Mouse (Mus musculus) telencephalon, adult 2 months (tissue): ENCODE data around the gene Fxyd7.

Source experiments
- DNase-seq: peaks from one replicate; pipeline ENCODE4 v3.0.0-alpha.2; 2011; ENCODE audit warnings: low read depth, low spot score

Gene Fxyd7

DNA sequence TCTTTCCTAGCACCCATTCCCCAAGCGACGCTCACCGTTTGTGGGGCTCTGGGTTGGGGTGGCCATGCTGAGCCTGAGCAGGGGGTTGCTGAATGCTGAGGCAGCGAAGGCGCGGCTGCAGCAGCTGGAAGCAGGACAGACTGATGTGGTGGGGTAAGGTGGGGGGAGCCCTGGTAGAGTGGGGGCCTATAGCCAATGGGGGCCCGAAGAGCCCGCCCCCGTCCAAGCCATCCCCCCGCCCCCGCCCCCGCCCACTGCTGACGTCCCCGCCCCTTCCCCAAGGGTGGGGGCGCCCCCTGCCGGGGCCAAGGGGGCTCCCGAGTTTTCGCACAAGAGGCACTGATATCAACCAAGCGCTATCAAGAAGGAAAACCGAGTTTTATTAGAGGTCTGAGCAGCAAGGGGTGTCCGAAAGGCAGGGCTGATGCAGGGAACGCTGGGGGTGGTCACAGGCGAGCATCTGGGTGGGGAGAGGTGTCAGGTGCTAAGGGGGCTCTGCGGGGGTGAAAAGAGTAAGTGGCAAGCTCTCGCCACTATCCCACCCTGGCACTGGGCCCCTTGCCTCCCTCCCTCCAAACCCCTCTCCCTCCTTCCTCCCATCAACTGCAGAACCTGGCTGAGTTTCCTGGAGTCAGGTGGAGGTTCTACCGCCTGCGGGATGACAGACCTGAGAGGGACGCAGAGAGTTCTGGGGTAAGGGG, at the start of gene Fxyd7:
Gene Fxyd7 (minus strand): TSS at position 147 of the 701 bp plus-strand sequence.
- peak; percentile 11 for DNase-seq

DNA sequence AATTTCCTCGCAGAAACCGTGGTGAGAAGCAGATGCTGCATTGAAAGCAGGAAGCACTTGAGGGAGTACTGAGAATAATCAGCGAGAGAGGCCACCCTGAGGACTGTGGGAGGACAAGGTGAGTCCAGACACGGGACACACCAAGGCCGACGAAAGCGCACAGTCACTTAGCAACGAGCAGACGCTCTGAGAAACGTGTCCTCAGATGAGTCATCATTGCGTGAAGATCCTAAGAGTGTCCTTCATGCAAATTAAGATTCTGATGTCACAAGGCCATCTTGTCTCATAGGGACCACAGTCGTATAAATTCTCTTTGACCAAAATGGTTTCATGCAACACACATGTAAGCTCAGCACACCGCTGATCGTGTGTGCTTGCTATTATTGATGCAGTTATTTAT, 49.5 kb upstream of the Fxyd7 start:
- no peak for DNase-seq

- no peak for DNase-seq
Measured at GRCm38 (mm10) chr7:31099612-31099982, 48.3 kb upstream of the Fxyd7 start.

GRCm38 (mm10) chr7:31098697-31099611, 47.7 kb upstream of the Fxyd7 start:
- DNase-seq = no peak

- DNase-seq = peak; percentile 69
Measured at GRCm38 (mm10) chr7:31097583-31098248, 46.4 kb upstream of the Fxyd7 start.

DNA sequence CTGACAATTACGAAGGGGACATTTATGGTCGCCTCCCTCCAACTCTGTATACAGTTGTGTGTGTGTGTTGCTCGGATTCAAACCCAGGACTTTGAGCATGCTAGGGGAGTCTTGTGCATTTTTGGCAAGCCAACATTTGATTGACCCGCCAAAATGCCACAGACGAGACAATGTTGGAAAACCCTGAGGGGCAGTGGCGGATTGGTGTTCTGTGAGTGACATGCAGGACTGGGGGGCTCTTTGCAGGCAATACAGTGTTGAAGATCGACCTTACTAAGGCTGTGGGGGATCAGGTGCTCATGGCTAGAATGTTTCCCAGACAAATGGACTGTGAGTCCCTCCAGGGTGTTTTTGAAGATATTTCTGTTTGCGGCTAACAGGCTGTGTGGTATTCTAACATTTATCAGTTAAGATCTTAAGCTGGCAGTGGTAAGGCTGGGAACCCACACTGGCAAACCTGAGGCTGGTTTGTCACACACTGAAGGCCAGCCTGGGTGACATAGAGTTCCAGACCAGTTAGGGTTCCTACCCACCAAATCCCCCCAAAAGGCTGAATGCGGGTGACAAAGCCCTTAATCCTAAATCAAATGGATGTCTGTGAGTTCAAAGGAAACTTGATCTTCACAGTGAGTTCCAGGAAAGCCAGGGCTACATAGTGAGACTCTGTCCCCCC, 45.8 kb upstream of the Fxyd7 start:
- DNase-seq = no peak

DNA sequence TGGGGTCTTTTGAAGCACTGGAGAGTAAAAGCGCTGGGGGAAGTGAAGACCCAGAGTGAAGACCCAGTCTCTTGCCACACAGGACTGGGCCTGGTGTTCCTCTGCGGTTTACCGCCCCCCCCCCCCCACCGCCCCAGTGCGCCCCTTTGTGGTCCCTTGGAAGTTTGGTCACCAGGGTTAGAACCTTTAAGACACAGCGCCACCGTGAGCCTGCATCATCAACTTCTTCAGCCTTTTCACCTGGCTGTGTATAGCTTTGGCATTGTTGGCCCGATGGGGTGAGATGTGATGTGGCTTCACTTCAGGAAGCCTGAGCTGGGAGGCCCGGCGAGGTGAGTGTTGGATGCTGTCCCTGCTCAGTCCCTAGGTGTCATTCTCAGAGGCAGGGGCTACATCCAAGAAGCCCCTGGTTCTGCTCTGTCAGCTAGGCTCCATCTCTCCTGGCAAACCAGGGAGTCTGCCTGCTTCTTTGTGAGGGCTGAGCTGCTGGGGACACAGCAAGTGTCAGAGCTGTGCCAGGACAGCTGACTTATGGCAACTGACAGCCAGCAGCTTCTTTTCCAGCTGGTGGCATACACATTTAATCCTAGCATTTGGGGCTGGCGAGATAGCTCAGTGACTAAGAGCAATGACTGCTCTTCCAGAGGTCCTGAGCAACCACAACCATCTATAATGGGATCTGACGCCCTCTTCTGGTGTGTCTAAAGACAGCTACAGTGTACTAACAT, 43.7 kb upstream of the Fxyd7 start:
- DNase-seq = no peak

DNA sequence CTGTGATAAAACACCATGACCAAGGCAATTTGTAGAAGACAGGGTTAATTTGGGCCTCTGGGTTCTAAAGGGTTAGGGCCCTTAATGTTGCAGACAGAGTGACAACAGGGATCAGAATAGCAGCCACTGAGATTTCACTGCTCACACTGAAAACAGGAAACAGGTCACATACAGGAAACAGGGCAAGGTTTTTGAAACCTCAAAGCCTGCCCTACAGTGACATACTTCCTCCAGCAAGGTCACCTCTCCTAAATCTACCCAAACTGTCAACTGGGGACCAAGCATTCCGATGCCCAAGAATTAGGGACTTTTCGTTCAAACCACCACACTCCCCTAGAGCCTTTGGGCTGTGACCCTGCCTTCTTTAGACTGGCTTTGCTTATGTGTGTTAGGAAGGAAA, 38.5 kb upstream of the Fxyd7 start:
- no peak for DNase-seq

- DNase-seq = no peak
Measured at GRCm38 (mm10) chr7:31088206-31088605, 36.9 kb upstream of the Fxyd7 start.

DNA sequence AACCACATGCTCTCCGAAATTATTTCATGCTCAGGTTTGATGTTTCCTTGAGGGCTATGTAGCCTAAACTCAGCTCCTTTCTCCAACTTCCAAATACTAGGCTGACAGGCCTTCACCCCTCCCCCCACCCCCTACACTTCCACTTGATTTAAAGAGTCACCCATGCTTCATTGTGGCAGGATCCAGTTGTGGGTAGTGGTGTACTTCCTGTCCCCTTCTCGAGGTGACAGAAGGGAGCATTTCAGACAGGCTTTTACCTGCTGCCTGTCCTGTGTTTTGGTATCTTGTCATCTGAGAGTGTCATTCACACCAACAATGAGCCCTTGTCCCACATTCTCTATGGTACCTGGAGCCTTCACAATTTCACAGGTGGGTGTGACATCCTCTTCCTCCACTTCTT, 36.0 kb upstream of the Fxyd7 start:
- DNase-seq = no peak

GRCm38 (mm10) chr7:31086175-31086755, 35.0 kb upstream of the Fxyd7 start:
- DNase-seq = no peak

DNA sequence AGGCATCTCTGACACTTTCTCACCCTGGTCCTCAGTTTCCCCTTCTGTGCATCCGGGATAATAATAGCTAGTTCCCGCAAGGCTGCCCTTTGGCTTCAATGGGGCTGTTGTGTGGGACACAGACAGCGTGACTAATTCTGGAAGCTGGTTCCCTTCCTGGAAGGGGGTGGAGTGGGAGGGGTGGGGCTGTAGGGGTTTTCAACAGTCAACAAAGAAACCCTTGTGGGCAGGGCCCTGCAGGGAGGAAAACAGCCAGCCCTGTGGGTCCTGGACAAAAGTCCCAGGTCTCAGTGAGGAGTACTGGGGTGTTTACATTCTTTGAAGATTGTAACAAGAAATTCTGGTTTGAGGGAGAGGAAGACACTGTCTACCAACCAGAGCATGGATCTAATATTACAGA, 33.9 kb upstream of the Fxyd7 start:
- DNase-seq = no peak

DNA sequence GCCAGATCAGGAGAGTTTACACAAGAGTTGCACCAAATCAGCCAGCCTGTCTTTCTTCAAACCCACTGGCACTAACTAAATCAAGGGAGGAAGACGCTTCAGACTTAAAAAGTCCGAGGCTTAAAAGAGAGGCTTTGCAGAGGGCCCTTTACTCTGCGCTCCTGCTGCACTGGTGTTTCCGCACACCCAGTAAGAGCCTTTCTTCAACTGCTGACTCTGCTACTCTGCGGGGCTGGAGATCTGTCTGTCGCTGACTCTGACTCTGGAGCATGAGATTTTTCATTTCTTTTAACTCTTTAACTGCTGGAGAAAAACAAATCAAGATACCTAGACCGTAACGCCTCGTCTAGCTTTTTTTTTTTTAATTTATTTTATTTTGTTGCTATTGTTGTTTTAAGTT, 32.9 kb upstream of the Fxyd7 start:
- DNase-seq = no peak

DNA sequence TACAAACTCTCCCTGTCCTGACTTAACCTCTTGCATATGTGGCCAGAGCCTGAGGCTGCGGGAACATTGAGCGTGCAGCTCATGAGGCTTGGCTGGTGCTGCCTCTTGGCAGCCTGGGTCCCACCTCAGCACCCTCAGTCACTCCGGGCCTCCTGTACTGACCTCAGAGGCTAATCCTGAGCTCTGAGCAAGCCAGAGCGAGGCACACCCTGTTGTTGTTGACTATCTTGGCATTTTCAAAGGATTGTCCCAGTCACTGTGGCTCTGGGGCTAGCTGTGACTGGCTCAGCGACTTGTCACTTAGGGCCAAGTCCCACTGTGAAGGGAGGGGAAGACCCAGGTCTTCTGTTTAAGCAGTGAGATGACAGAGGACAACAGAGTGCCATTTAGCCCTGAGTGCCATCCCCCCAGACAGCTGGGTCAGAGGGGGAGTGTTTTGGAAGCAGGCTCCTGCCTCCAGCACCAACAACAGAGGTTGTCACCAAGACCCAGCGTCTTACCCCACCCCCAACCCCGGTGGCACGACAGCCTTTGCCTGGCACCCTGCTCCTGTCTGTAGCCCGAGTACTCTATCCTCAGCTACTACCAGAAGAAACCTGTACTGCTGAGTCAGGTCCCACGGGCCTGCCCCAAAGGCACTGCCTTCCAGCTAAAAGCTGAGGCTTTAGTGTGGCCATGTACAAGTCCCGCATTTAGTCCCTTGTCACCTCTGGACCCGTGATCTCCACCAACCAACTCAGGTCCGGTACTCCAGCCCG, 31.7 kb upstream of the Fxyd7 start:
- peak; percentile 62 for DNase-seq

DNA sequence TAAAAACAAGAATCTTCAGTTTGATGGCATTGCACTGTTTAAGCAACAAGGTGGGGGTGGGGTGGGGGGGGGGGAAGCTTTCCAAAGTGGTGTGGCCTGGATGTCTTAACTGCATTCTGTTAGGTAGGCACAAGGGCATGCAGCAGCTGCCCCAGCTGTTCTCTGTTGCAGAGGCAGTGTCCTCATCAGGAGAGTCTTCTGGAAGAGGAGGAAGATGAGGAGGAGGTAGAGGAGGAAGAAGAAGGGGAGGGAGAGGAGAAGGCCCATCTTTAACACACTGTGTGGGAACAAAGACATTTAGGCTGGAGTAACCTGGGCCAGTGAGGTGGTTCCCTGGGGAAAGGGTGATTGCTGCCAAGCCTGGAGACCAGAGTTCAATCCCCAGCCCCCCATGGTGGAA, 30.8 kb upstream of the Fxyd7 start:
- no peak for DNase-seq

DNA sequence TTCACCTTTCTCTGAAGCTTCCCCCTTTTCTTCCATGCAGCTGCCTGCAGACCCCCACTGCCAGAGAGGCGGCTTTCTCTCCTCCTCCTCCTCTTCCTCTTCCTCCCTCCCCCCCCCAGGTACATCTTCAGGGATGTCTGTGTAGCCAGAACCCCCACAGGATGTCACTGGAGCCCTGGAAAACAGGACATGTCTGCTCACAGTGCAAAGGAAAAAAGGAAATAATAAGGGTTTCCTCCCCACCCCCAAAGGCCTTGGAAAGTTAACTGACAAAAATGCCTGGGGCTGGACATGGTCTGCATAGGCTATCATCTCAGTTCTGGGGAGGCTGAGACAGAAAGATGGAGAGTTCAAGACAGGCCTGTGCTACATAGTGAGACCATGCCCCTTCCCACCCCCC, 29.8 kb upstream of the Fxyd7 start:
- no peak for DNase-seq

- DNase-seq = no peak
Measured at GRCm38 (mm10) chr7:31080611-31081010, 29.3 kb upstream of the Fxyd7 start.

DNA sequence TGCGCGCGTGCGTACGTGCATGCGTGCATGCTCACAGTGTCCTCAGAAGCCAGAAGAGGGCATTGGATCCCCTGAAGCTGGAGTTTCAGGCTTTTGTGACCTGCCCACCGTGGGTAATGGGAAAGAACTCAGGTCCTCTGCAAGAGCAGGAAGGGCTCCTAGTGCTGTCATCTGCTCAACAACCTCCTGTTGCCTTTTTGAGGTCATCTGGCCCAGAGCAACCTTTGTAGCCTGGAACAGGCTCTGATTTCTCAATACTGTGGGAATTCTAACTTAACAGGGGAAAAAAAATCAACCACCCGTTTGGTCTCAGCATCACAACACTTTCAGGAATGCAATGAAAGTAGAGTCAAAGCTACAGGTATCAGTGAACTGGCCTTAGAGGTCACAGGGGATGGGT, 28.4 kb upstream of the Fxyd7 start:
- no peak for DNase-seq

- no peak for DNase-seq
Measured at GRCm38 (mm10) chr7:31077885-31078445, 26.7 kb upstream of the Fxyd7 start.

GRCm38 (mm10) chr7:31077470-31077869, 26.2 kb upstream of the Fxyd7 start:
- DNase-seq = no peak
